Mouse (Mus musculus): Measurements from ENCODE around the gene Hsd3b7. TPM values are rescaled to one million over a fixed set of nuclear protein-coding genes. Genes with fewer than 3 reads are reported as not detected.
"Not testable (repeated sequence)": the region's sequence is repeated elsewhere in the genome, so short reads cannot be mapped to it uniquely, and the experiment has no call there.

Gene Hsd3b7
- polyA plus RNA-seq, 1 experiment, result 6.1 TPM

GRCm38 (mm10) chr7:127768997-127769593 is 31.3 kb upstream of the Hsd3b7 start:
- peak; percentile 0; the same call in 1 of the 2 replicates for TF ChIP-seq POLR2A (IDR thresholded peaks at IDR 0.05; ENCODE audit: control insufficient read depth, low read depth, low read length)
- TF ChIP-seq CTCF (IDR thresholded peaks at IDR 0.05; ENCODE audit: control insufficient read depth, insufficient read depth, insufficient replicate concordance, low read depth, low read length), result no peak
- H3K4me3 ChIP-seq (ENCODE audit: control insufficient read depth, low read depth, low read length), result peak overlapping the region; percentile 89
- H3K36me3 ChIP-seq (ENCODE audit: control insufficient read depth, insufficient read depth, low read length), result no peaks in the 10 kb centered on the region
- no peaks in the 10 kb centered on the region for H3K27me3 ChIP-seq (ENCODE audit: control insufficient read depth, insufficient read depth, low read length)
- peaks cover 33% of the 10 kb centered on the region for H3K4me1 ChIP-seq (ENCODE audit: control insufficient read depth, insufficient read depth, low read length)
- H3K27ac ChIP-seq (ENCODE audit: control insufficient read depth, insufficient read depth, low read depth, low read length), result peak overlapping the region; percentile 98

DNA sequence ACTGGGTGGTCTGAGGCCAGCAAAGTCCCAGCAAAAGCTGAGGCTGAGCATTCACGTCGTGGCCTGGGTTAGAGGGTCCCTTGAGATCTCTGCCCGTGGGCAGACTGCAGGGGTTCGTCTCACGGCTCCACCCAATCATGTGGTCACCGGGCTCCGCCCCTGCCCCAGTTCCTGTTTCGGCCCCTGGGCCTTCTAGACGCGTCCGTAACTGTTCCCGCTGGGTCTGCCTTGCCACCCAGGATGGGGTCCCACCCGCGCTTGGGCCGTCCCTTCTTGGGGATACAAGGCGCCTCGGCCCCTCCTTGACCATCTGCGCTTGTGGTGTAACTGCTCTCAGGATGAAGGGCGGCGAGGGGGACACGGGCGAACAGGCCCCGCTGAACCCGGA is 30.8 kb upstream of the Hsd3b7 start, which contains the start of gene Orai3:
Orai3 (plus strand) TSS at position 165 of the 388 bp plus-strand sequence.
- Histone ChIP-seq H3K4me1 (ENCODE audit: control insufficient read depth, insufficient read depth, low read length) (peaks cover 33% of the 10 kb centered on the region), H3K36me3 (ENCODE audit: control insufficient read depth, insufficient read depth, low read length) (no peaks in the 10 kb centered on the region), H3K4me3 (ENCODE audit: control insufficient read depth, low read depth, low read length) (peak within 1 kb of the TSS; percentile 89), H3K27ac (ENCODE audit: control insufficient read depth, insufficient read depth, low read depth, low read length) (peak within 1 kb of the TSS; percentile 98), H3K27me3 (ENCODE audit: control insufficient read depth, insufficient read depth, low read length) (no peaks in the 10 kb centered on the region)
- no peak for TF ChIP-seq CTCF (IDR thresholded peaks at IDR 0.05; ENCODE audit: control insufficient read depth, insufficient read depth, insufficient replicate concordance, low read depth, low read length)
- peak; percentile 60 for TF ChIP-seq POLR2A (IDR thresholded peaks at IDR 0.05; ENCODE audit: control insufficient read depth, low read depth, low read length)

GRCm38 (mm10) chr7:127770039-127770905 is 30.1 kb upstream of the Hsd3b7 start:
- Histone ChIP-seq H3K27ac (ENCODE audit: control insufficient read depth, insufficient read depth, low read depth, low read length) (peak overlapping the region; percentile 97), H3K27me3 (ENCODE audit: control insufficient read depth, insufficient read depth, low read length) (no peaks in the 10 kb centered on the region), H3K4me3 (ENCODE audit: control insufficient read depth, low read depth, low read length) (peak overlapping the region; percentile 89), H3K36me3 (ENCODE audit: control insufficient read depth, insufficient read depth, low read length) (no peaks in the 10 kb centered on the region), H3K4me1 (ENCODE audit: control insufficient read depth, insufficient read depth, low read length) (peaks cover 33% of the 10 kb centered on the region)
- TF ChIP-seq POLR2A (IDR thresholded peaks at IDR 0.05; ENCODE audit: control insufficient read depth, low read depth, low read length), result peak; percentile 61; the same call in 1 of the 2 replicates
- no peak for TF ChIP-seq CTCF (IDR thresholded peaks at IDR 0.05; ENCODE audit: control insufficient read depth, insufficient read depth, insufficient replicate concordance, low read depth, low read length)

DNA sequence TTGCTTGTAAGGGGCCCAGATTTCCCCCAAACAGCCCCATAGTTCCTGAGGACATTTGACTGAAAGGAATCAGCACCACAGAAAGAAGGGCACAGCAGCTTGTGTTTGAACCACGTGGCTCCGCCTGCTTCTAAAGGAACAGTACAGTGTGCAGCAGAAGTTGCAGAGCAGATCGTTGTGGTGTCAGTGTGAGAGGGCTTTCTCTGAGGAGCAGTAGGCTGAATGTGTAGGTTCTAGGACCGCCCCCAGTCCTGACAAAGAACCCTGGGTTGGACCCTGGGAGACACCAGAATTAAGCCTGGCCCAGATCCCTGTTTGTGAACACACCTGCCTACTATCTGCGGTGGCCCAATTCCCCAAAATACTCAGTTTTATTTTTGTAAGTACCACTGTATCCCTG is 29.1 kb upstream of the Hsd3b7 start:
- TF ChIP-seq CTCF (IDR thresholded peaks at IDR 0.05; ENCODE audit: control insufficient read depth, insufficient read depth, insufficient replicate concordance, low read depth, low read length) (no peak), POLR2A (IDR thresholded peaks at IDR 0.05; ENCODE audit: control insufficient read depth, low read depth, low read length) (peak; percentile 30; the same call in 1 of the 2 replicates)
- Histone ChIP-seq H3K36me3 (ENCODE audit: control insufficient read depth, insufficient read depth, low read length) (no peaks in the 10 kb centered on the region), H3K27ac (ENCODE audit: control insufficient read depth, insufficient read depth, low read depth, low read length) (peak overlapping the region; percentile 75), H3K4me1 (ENCODE audit: control insufficient read depth, insufficient read depth, low read length) (peaks cover 28% of the 10 kb centered on the region), H3K4me3 (ENCODE audit: control insufficient read depth, low read depth, low read length) (peak overlapping the region; percentile 89), H3K27me3 (ENCODE audit: control insufficient read depth, insufficient read depth, low read length) (no peaks in the 10 kb centered on the region)

GRCm38 (mm10) chr7:127772080-127772479 is 28.3 kb upstream of the Hsd3b7 start:
- Histone ChIP-seq H3K4me1 (ENCODE audit: control insufficient read depth, insufficient read depth, low read length) (peaks cover 28% of the 10 kb centered on the region), H3K27ac (ENCODE audit: control insufficient read depth, insufficient read depth, low read depth, low read length) (no peak overlapping the region), H3K27me3 (ENCODE audit: control insufficient read depth, insufficient read depth, low read length) (no peaks in the 10 kb centered on the region), H3K36me3 (ENCODE audit: control insufficient read depth, insufficient read depth, low read length) (no peaks in the 10 kb centered on the region), H3K4me3 (ENCODE audit: control insufficient read depth, low read depth, low read length) (no peak overlapping the region; the same call in 1 of the 2 replicates)
- TF ChIP-seq CTCF (IDR thresholded peaks at IDR 0.05; ENCODE audit: control insufficient read depth, insufficient read depth, insufficient replicate concordance, low read depth, low read length), result no peak
- no peak for TF ChIP-seq POLR2A (IDR thresholded peaks at IDR 0.05; ENCODE audit: control insufficient read depth, low read depth, low read length)

DNA sequence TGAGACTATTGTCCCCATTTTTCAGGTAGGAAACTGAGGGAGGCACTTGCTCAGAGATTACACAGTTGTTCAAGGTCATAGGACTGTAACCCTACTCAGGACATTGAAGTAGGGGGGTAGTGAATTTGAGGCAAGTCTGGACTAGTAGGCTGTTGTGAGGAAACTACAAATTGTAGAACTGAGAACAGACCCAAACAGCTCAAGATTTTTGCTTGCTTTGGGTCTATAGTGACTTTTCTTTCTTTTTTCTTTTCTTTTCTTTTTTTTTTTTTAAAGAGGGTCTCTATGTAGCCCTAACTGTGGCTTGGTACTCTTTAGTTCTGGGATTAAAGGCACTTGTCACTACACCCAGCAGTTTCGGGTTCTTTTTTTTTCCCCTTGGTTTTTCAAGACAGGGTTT is 27.8 kb upstream of the Hsd3b7 start:
- H3K4me1 ChIP-seq (ENCODE audit: control insufficient read depth, insufficient read depth, low read length), result peaks cover 23% of the 10 kb centered on the region
- no peak for TF ChIP-seq CTCF (IDR thresholded peaks at IDR 0.05; ENCODE audit: control insufficient read depth, insufficient read depth, insufficient replicate concordance, low read depth, low read length)
- no peaks in the 10 kb centered on the region for H3K27me3 ChIP-seq (ENCODE audit: control insufficient read depth, insufficient read depth, low read length)
- no peak overlapping the region for H3K27ac ChIP-seq (ENCODE audit: control insufficient read depth, insufficient read depth, low read depth, low read length)
- H3K4me3 ChIP-seq (ENCODE audit: control insufficient read depth, low read depth, low read length), result no peak overlapping the region
- H3K36me3 ChIP-seq (ENCODE audit: control insufficient read depth, insufficient read depth, low read length), result no peaks in the 10 kb centered on the region

DNA sequence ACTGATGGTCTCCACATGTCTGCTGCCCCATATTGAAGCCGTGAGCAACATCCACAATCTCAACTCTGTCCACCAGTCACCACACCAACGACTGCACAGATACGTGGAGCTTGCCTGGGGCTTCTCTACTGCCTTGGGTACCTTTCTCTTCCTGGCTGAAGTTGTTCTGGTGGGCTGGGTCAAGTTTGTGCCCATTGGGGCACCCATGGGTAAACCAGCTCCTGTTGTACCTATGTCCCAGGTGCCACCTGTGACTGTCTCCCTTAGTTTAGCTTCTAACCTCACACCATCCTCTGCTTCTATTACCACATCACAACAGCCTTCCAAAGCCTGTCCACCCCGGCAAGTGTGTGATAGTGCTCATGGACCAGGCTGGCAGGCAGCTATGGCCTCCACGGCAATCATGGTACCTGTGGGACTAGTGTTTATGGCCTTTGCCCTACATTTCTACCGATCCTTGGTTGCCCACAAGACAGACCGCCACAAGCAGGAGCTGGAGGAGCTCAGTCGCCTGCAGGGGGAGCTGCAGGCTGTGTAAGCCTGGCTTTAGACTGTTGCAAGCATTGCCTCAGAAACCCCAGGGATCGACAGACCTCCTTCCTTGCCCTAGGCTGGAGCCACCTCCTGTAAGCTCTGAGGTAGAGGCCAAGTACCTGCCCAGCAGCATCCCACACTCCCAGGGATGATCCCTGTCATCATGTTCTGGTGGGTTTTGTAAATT is 26.6 kb upstream of the Hsd3b7 start:
- TF ChIP-seq CTCF (IDR thresholded peaks at IDR 0.05; ENCODE audit: control insufficient read depth, insufficient read depth, insufficient replicate concordance, low read depth, low read length) (peak; percentile 58; the same call in 1 of the 2 replicates), POLR2A (IDR thresholded peaks at IDR 0.05; ENCODE audit: control insufficient read depth, low read depth, low read length) (no peak)
- no peaks in the 10 kb centered on the region for H3K36me3 ChIP-seq (ENCODE audit: control insufficient read depth, insufficient read depth, low read length)
- peaks cover 19% of the 10 kb centered on the region for H3K4me1 ChIP-seq (ENCODE audit: control insufficient read depth, insufficient read depth, low read length)
- H3K27me3 ChIP-seq (ENCODE audit: control insufficient read depth, insufficient read depth, low read length), result no peaks in the 10 kb centered on the region
- no peak overlapping the region for H3K27ac ChIP-seq (ENCODE audit: control insufficient read depth, insufficient read depth, low read depth, low read length)
- H3K4me3 ChIP-seq (ENCODE audit: control insufficient read depth, low read depth, low read length), result no peak overlapping the region

- Histone ChIP-seq H3K27ac (ENCODE audit: control insufficient read depth, insufficient read depth, low read depth, low read length) (peak overlapping the region; percentile 99), H3K4me3 (ENCODE audit: control insufficient read depth, low read depth, low read length) (peak overlapping the region; percentile 97), H3K4me1 (ENCODE audit: control insufficient read depth, insufficient read depth, low read length) (peaks cover 10% of the 10 kb centered on the region)
- not testable (repeated sequence) for H3K27me3 ChIP-seq (ENCODE audit: control insufficient read depth, insufficient read depth, low read length); H3K36me3 ChIP-seq (ENCODE audit: control insufficient read depth, insufficient read depth, low read length)
Observed at GRCm38 (mm10) chr7:127775837-127776236, 24.6 kb upstream of the Hsd3b7 start.

Data from testis, adult 2 months (tissue).